Mouse (Mus musculus): ENCODE data around the gene Olfr860. TPM values are rescaled to one million over a fixed set of nuclear protein-coding genes. Genes with fewer than 3 reads are reported as not detected.
"Not testable (repeated sequence)": the region's sequence is repeated elsewhere in the genome, so short reads cannot be mapped to it uniquely, and the experiment has no call there.

Olfr860 gene
- total RNA-seq (2021) = not detected in 2 replicates
- long read RNA-seq, experiment 1 = 0 reads
- long read RNA-seq, experiment 2 = 0 reads

DNA sequence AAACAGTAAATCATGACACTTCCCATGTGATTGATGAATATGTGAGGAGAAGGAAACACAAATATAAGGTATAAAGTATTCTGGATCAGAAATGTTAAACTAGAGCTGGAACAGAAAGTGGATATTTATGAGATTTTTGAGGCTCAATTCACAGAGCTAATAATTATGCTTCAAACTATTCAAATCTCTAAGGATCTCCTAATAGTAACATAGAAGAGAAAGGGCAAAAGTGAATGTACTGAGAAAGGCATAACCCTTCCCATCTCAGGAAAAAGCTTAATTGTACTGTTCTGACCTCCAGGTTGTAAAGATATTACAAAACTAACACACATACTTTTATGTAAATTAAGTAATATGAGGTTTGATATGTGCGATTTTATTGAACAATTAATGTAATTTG, at the start of gene Olfr860:
TSS of gene Olfr860 (minus strand) at position 101 of the 400 bp plus-strand sequence.
- no peak for DNase-seq

DNA sequence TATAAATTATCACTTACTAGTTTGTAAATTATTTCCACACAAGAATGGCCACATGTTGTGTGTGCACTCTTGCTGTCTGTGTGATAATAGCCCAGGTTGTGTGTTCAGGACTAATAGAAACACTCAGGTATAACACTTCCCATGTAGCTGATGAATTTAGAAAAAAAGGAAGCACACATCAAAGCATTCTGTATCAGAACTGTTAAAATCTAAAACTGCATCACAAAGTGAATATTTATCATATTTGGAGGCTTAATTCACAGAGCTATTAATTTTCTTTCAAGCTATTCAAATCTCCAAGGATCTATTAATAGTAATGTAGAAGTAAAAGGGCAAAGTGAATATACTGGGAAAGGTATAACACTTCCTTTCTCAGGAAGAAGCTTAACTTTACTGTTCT, 38.4 kb upstream of the Olfr860 start, which contains the start of gene Olfr862:
TSS of gene Olfr862 (minus strand) at position 101 of the 400 bp plus-strand sequence.
- no peak for DNase-seq

DNA sequence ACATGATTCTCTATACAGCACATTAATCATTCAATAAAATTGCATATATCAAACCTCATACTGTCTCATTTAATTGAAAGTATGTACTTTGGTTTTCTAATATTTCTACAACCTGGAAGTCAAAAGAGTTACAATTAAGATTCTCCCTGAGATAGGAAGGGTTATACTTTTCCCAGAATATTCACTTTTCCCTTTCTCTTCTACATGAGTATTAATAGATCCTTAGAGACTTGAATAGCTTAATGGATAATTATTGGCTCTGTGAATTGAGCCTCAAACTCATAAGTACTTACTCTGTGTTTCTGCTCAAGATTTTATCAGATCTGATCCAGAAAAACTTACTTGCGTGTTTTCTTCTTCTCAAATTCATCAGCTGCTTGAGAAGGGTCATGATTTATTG, 44.9 kb downstream of the Olfr860 start, which contains the start of gene Olfr859:
TSS of gene Olfr859 (plus strand) at position 301 of the 400 bp plus-strand sequence.
- DNase-seq = not testable (repeated sequence)

DNA sequence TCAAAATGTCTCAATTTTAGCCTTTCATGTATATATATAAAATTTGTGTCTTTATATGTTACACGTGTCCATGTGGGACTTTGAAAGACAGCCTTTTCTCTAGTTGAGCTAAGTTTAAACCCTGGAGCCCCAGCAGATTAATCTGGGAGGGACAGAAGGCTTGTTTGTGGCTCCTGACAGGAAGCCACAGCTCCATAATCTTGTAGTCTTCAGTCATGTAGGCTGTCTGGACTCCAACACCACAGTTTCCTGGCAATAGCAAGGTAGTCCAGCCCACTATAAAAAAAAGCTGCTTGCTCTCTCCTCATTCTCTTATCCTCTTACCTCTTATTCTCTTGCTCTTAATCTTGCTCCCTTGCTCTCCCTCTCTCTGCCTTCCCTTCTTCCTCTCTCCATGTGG, 46.5 kb downstream of the Olfr860 start:
- no peak for DNase-seq

Other genes with a start within 250 kb of the Olfr860 start
- gene Zfp317, start 227.6 kb downstream of the Olfr860 start, total RNA-seq (2021) = 16.2 and 18.7 TPM in 2 replicates
- gene Olfr857, start 140.3 kb downstream of the Olfr860 start, total RNA-seq (2021) = not detected in 2 replicates
- not detected in 2 replicates for gene Olfr58, start 69.5 kb downstream of the Olfr860 start, total RNA-seq (2021)
- gene Olfr859, start 44.8 kb downstream of the Olfr860 start, total RNA-seq (2021) = not detected in 2 replicates
- not detected in 2 replicates for gene Olfr862, start 38.3 kb upstream of the Olfr860 start, total RNA-seq (2021)
- not detected in 2 replicates for gene Olfr77, start 67.1 kb upstream of the Olfr860 start, total RNA-seq (2021)
- gene Olfr866, start 178.3 kb upstream of the Olfr860 start, total RNA-seq (2021) = not detected in 2 replicates
- gene Olfr867, start 207.8 kb upstream of the Olfr860 start, total RNA-seq (2021) = not detected in 2 replicates
- gene Olfr868, start 248.9 kb upstream of the Olfr860 start, total RNA-seq (2021) = not detected in 2 replicates

Measured in adrenal gland, postnatal 14 days (tissue).